Mouse (Mus musculus) neural tube, embryonic 13.5 days (tissue): ENCODE results near the gene Cyp27a1. TPM values are rescaled to one million over a fixed set of nuclear protein-coding genes. Genes with fewer than 3 reads are reported as not detected.

Experiments used
- ATAC-seq: fragments of 200-750 bp; cut with Nextera tagmentation; 2 replicates; pipeline ENCODE4 v1.8.0; 2017; ENCODE audit warnings: low read depth, mild to moderate bottlenecking, moderate TSS enrichment, moderate library complexity
- H3K27ac ChIP-seq: fragments of 300-500 bp; sonication (generic); replicated peaks from 2 replicates; pipeline ENCODE4 v1.5.1; 2015; ENCODE audit warnings: moderate library complexity, mild to moderate bottlenecking, inconsistent platforms
- H3K27me3 ChIP-seq: fragments of 300-500 bp; sonication (generic); 2 replicates; pipeline ENCODE4 v1.6.1; 2015; ENCODE audit warnings: mild to moderate bottlenecking, inconsistent platforms
- H3K36me3 ChIP-seq: fragments of 300-500 bp; sonication (generic); 2 replicates; pipeline ENCODE4 v1.6.1; 2015; ENCODE audit warnings: mild to moderate bottlenecking, inconsistent platforms
- H3K4me1 ChIP-seq: fragments of 300-500 bp; sonication (generic); replicated peaks from 2 replicates; pipeline ENCODE4 v1.6.1; 2015; ENCODE audit warnings: inconsistent platforms
- H3K4me2 ChIP-seq: fragments of 300-500 bp; sonication (generic); 2 replicates; pipeline ENCODE4 v1.6.1; 2015; ENCODE audit warnings: inconsistent platforms, mild to moderate bottlenecking, moderate library complexity
- H3K4me3 ChIP-seq: fragments of 300-500 bp; sonication (generic); 2 replicates; pipeline ENCODE4 v1.5.1; 2015; ENCODE audit warnings: mild to moderate bottlenecking, inconsistent platforms
- H3K9ac ChIP-seq: fragments of 300-500 bp; sonication (generic); 2 replicates; pipeline ENCODE4 v1.6.1; 2015; ENCODE audit warnings: moderate library complexity, mild to moderate bottlenecking, inconsistent platforms
- H3K9me3 ChIP-seq: fragments of 300-500 bp; sonication (generic); 2 replicates; pipeline ENCODE4 v1.6.1; 2016; ENCODE audit warnings: inconsistent platforms
- whole genome bisulfite sequencing: fragments of 180-500 bp; shearing (Covaris S2); methylation state at CpG from one replicate; pipeline ENCODE4 v1.1.7; 2015; 5-methylcytosine and 5-hydroxymethylcytosine counted together
- polyA plus RNA-seq: library from polyadenylated mRNA; unstranded; fragments of >200 nt; fragmentation: Nextera tagmentation; extraction: Ambion mirVana; gene quantifications from 2 replicates; pipeline ENCODE4 v1.2.1, GENCODE M21; 2015

Cyp27a1 gene
- polyA plus RNA-seq, 1 experiment from 2014 or later = 4.0 TPM

DNA sequence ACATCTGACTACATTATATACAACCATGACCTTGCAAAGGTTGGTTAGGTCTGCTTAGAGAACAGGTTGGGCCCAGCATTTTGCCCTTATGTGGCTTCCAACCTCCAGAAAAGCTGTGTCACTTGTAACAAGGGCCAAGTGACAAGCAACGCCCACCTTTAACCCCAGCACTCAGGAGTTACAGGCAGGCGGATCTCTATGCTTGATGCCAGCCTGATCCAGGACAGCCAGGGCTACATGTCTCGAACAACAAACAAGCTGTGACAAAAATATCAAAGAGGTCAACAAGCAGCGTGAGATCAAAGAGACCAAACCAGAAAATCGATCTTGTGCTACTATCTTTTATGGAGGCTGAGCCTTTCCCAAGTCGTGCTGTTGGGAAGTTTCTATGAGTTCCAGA, 8.3 kb downstream of the Cyp27a1 start:
- no peak overlapping the region for H3K27ac ChIP-seq
- H3K4me2 ChIP-seq = no peak overlapping the region
- ATAC-seq = no peak
- 78% methylated on average over 6 of the region's 6 CpGs for WGBS
- H3K9ac ChIP-seq = no peak overlapping the region
- no peaks in the 10 kb centered on the region for H3K9me3 ChIP-seq
- no peaks in the 10 kb centered on the region for H3K36me3 ChIP-seq
- no peaks in the 10 kb centered on the region for H3K4me1 ChIP-seq
- no peak overlapping the region for H3K4me3 ChIP-seq
- no peaks in the 10 kb centered on the region for H3K27me3 ChIP-seq

DNA sequence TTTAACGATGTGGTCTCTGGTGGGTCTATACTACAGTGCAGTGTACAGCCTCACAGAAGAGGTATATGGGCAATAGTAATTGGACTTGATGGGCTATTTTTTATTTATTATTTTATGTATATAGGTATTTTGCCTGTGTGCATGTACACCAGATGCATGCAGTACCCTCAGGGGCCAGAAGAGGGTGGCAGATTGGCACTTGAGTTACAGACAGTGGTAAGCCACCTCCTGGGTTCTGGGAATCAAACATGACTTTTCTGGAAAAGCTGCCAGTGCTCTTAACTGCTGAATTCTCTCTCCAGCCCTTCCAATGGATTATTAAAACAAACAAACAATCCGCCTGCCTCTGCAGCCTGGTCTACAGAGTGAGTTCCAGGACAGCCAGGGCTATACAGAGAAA, 10.4 kb downstream of the Cyp27a1 start:
- Histone ChIP-seq H3K27ac (no peak overlapping the region), H3K27me3 (no peaks in the 10 kb centered on the region), H3K4me3 (no peak overlapping the region), H3K4me1 (no peaks in the 10 kb centered on the region), H3K9ac (no peak overlapping the region), H3K36me3 (no peaks in the 10 kb centered on the region), H3K4me2 (no peak overlapping the region), H3K9me3 (no peaks in the 10 kb centered on the region)
- no peak for ATAC-seq
- 66% methylated on average over 2 of the region's 2 CpGs for WGBS

DNA sequence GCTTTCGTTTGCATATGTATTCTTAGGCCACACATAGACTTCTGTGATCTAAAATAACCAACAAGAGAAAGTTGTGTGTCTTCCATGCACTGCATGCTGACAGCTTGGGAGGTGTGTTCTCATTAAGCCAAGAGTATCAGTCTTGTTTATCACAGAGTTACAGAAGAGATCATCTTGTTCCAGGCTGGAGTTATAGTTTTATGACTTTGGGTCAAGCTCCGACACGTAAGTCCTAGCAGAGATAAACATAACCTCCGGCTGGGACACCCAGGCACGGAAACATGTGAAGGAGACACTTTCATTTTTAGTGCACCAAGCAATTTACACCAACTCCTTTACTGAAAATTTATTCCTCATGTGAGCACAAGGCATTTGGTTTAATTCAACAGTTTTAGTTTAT, 12.7 kb downstream of the Cyp27a1 start:
- Histone ChIP-seq H3K27me3 (no peaks in the 10 kb centered on the region), H3K4me3 (no peak overlapping the region), H3K4me2 (no peak overlapping the region), H3K9me3 (no peaks in the 10 kb centered on the region), H3K27ac (no peak overlapping the region), H3K36me3 (no peaks in the 10 kb centered on the region), H3K4me1 (no peaks in the 10 kb centered on the region), H3K9ac (no peak overlapping the region)
- ATAC-seq = no peak
- WGBS = 78% methylated on average over 5 of the region's 5 CpGs

DNA sequence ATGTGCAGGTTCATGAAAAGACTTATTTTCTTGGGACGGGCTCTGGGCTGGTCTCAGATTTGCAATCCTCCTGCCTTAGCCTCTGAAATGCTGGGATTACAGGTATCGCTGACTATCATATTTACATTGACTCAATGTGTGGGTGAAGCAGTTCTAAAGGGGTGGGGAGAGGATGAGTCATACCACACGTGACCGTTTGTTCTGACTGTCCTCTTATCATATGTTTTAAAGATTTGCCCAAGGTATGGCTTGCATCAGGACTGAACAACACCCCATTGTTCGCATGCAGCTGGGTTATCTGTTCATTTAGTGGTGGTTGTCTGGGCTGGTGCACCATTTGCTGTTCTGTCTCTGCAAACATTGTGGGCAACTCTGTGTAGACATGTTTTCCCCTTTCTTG, 13.3 kb downstream of the Cyp27a1 start:
- WGBS = 84% methylated on average over 5 of the region's 5 CpGs
- H3K9me3 ChIP-seq = no peaks in the 10 kb centered on the region
- H3K27ac ChIP-seq = no peak overlapping the region
- H3K27me3 ChIP-seq = no peaks in the 10 kb centered on the region
- H3K9ac ChIP-seq = no peak overlapping the region
- H3K4me2 ChIP-seq = no peak overlapping the region
- H3K4me3 ChIP-seq = no peak overlapping the region
- no peaks in the 10 kb centered on the region for H3K36me3 ChIP-seq
- no peaks in the 10 kb centered on the region for H3K4me1 ChIP-seq
- no peak for ATAC-seq

DNA sequence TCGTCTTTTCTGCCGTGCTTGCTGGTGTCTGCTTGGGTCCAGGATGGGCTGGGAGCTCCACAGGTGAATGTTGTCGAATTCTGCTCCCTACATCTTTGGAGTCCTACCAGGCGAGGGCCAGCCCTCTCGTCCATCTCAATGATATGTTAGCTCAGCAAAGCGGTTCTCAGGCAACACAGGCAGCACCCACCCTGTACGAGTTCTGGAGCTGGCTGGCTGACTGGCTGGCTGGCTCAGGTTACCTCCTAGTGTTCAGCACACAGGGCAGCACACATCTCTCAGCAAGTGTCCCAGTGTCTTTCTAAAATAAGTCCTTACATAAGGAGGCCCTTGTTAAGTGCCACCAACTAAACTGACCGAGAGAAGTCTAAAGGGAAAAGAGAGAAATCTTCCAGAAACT, 15.1 kb downstream of the Cyp27a1 start:
- Histone ChIP-seq H3K4me3 (no peak overlapping the region), H3K36me3 (no peaks in the 10 kb centered on the region), H3K4me2 (no peak overlapping the region), H3K27ac (no peak overlapping the region), H3K9me3 (no peaks in the 10 kb centered on the region), H3K4me1 (no peaks in the 10 kb centered on the region), H3K27me3 (no peaks in the 10 kb centered on the region), H3K9ac (no peak overlapping the region)
- WGBS = 80% methylated on average over 8 of the region's 8 CpGs
- no peak for ATAC-seq

DNA sequence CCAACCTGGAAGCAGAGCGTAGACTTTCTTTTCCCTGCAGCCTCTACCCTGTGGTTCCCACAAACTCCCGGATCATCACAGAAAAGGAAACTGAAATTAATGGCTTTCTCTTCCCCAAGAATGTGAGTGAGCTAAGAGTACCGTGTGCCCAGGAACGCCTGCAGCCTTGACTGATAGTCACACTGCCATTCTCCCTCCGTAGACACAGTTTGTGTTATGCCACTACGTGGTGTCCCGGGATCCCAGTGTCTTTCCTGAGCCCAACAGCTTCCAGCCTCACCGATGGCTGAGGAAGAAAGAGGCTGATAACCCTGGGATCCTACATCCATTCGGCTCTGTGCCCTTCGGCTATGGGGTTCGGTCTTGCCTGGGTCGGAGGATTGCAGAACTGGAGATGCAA, 23.6 kb downstream of the Cyp27a1 start:
- H3K27ac ChIP-seq = no peak overlapping the region
- no peak overlapping the region for H3K4me3 ChIP-seq
- whole genome bisulfite sequencing = 90% methylated on average over 12 of the region's 12 CpGs
- no peaks in the 10 kb centered on the region for H3K4me1 ChIP-seq
- H3K36me3 ChIP-seq = no peaks in the 10 kb centered on the region
- H3K27me3 ChIP-seq = no peaks in the 10 kb centered on the region
- H3K9me3 ChIP-seq = no peaks in the 10 kb centered on the region
- H3K9ac ChIP-seq = no peak overlapping the region
- no peak overlapping the region for H3K4me2 ChIP-seq
- no peak for ATAC-seq

DNA sequence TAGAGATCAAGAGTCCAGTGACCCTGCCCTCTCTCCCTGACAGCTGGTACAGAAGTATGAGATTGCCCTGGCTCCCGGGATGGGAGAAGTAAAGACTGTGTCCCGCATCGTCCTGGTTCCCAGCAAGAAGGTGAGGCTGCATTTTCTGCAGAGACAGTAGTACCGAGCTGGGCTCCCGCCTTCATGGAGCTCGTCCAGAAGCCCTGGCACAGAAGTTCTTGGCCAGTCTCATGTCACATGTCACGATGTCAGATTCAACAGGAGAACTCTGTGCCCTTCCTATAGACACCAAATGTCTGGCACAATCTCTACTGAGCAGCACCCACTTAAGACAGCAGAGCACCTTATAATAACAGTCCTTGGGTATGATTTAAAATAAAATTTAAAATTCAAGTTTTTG, 24.1 kb downstream of the Cyp27a1 start:
- ATAC-seq = no peak
- 89% methylated on average over 7 of the region's 7 CpGs for WGBS
- no peaks in the 10 kb centered on the region for H3K4me1 ChIP-seq

DNA sequence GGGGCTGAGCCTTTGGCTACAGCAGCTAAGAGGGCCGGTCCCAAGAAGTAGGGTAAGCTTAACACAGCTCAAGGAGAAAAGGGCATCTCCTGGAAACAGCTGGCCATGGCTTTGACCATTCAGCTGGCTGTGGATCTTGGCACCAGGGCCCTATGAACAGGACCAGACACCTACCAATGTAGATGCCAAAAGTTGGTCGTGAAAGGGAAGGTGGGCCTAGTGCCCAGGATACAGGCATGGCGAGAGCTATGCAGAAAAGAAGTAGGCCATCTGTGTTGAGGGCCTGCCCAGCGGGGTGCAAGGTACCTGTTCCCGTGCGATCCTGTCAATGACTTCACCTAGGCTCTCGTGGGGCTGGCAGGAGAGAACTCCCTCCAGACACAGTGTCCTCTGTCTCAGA, 27.5 kb downstream of the Cyp27a1 start:
- no peak overlapping the region for H3K4me3 ChIP-seq
- H3K9me3 ChIP-seq = no peaks in the 10 kb centered on the region
- H3K4me1 ChIP-seq = no peaks in the 10 kb centered on the region
- no peak overlapping the region for H3K27ac ChIP-seq
- no peak overlapping the region for H3K9ac ChIP-seq
- H3K36me3 ChIP-seq = no peaks in the 10 kb centered on the region
- 78% methylated on average over 7 of the region's 7 CpGs for WGBS
- no peak for ATAC-seq
- no peak overlapping the region for H3K4me2 ChIP-seq
- H3K27me3 ChIP-seq = no peaks in the 10 kb centered on the region

More for the DNA sequence above, 24.1 kb downstream of the Cyp27a1 start:
- no peak overlapping the region for H3K4me3 ChIP-seq
- no peak overlapping the region for H3K9ac ChIP-seq
- no peaks in the 10 kb centered on the region for H3K9me3 ChIP-seq
- H3K27me3 ChIP-seq = no peaks in the 10 kb centered on the region
- no peaks in the 10 kb centered on the region for H3K36me3 ChIP-seq
- H3K4me2 ChIP-seq = no peak overlapping the region
- H3K27ac ChIP-seq = no peak overlapping the region

DNA sequence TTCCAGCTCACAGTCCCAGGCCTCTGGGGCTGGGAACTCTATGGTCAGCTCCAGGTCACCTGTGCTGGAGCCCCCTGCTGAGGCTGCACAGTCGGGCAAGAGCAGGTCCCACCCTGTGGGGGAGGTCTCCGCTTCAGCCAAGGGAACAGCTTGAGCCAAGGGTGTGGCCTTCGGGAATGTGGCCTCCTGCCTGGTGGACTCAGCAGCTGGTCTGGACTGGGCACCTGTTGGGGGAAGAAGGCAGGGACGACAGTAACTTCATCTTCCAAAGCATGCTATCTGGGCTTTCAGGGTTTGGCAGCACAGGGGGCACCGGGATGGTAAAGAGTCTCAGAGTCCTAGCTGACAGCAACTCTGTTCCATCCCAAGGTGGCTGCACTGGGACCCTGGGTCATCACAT, 34.0 kb downstream of the Cyp27a1 start:
- Histone ChIP-seq H3K4me1 (peaks cover 5% of the 10 kb centered on the region; the same call in 1 of the 2 replicates), H3K36me3 (no peaks in the 10 kb centered on the region), H3K9me3 (no peaks in the 10 kb centered on the region), H3K4me2 (no peak overlapping the region), H3K27ac (no peak overlapping the region), H3K4me3 (no peak overlapping the region), H3K9ac (no peak overlapping the region), H3K27me3 (peaks cover 24% of the 10 kb centered on the region)
- ATAC-seq = no peak
- 78% methylated on average over 5 of the region's 5 CpGs for WGBS

DNA sequence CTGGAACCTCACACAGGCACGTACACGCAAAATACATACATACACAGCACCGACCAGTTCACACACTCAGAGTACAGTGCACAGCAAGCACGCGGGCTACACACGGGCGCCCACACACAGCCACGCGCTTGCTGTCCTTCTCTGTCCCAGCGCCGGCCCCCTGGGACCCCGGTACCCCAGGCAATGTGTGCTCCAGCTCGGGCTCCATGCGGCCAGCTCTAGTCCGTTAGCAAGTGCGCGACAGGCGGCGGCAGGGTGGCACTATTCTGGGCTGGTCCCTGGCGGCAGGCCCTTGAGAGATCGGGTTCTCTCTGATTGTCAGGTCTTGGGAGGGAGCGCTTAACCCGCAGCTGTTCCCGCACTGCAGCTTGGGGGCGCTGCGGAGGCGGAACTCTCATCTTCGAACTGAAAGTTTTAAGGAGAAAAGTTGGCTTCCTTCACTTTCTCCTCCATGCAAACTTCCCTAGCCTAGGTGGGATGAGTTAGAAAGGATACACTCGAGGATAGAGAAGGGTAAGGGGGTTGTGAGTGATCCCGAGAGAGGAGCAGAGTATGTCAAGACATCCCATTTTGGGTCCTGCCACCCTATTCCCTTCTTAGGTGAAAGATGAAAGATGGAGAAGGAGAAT, 35.4 kb downstream of the Cyp27a1 start, which contains the start of gene Prkag3:
Gene Prkag3 (minus strand): TSS at position 579 of the 629 bp plus-strand sequence.
- peak within 1 kb of the TSS; percentile 48 for H3K4me2 ChIP-seq
- H3K27ac ChIP-seq = no peak within 1 kb of the TSS
- peak within 1 kb of the TSS; percentile 39; the same call in 1 of the 2 replicates for H3K9ac ChIP-seq
- H3K9me3 ChIP-seq = no peaks in the 10 kb centered on the region
- H3K4me1 ChIP-seq = peaks cover 5% of the 10 kb centered on the region; the same call in 1 of the 2 replicates
- H3K4me3 ChIP-seq = peak within 1 kb of the TSS; percentile 2; the same call in 1 of the 2 replicates
- ATAC-seq = no peak
- 13% methylated on average over 30 of the region's 30 CpGs for WGBS
- H3K36me3 ChIP-seq = no peaks in the 10 kb centered on the region
- peaks cover 24% of the 10 kb centered on the region for H3K27me3 ChIP-seq

DNA sequence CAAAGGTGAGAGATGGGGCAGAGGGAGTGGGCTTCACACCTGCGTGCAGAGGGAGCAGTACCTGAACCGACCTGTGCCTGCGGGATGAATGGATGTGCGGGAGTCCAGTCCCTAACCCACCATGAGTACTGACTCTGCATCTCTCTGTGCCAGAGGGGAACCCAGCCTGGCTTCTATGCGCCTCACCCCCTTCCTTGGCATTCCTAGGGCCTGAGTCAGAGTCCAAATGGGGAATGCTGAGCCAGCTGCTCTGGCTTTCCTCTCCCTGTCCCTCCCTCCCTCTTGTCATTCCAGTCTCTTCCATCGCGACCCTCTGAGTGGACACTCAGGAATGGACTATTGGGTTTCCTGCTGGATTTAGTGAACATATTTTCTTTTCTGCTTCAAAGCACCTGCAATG, 35.9 kb downstream of the Cyp27a1 start:
- 76% methylated on average over 7 of the region's 7 CpGs for WGBS
- H3K4me3 ChIP-seq = no peak overlapping the region
- ATAC-seq = no peak
- H3K27me3 ChIP-seq = peaks cover 24% of the 10 kb centered on the region
- no peaks in the 10 kb centered on the region for H3K36me3 ChIP-seq
- peaks cover 5% of the 10 kb centered on the region; the same call in 1 of the 2 replicates for H3K4me1 ChIP-seq
- H3K9ac ChIP-seq = no peak overlapping the region
- no peak overlapping the region for H3K4me2 ChIP-seq
- H3K9me3 ChIP-seq = no peaks in the 10 kb centered on the region
- no peak overlapping the region for H3K27ac ChIP-seq

DNA sequence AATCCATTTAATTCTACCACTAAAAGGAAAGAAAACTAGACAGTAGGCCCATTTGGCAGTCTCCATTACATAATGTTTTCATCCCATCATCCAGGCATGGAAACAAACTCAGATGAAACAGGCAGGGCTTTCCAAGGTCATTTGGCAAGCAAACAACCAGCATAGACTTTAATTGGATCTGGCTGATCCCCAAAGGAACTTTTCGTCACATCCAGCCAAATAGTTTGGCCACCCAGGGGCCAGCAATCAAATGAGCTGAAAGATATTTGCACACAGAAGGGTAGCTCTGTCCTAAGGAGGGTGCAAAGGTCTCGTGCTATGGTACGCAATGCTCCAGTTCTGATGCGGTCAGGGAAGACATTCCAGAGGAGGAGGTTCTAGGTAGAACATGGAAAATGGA, 37.3 kb downstream of the Cyp27a1 start:
- H3K4me3 ChIP-seq = no peak overlapping the region
- no peaks in the 10 kb centered on the region for H3K36me3 ChIP-seq
- H3K9me3 ChIP-seq = no peaks in the 10 kb centered on the region
- 84% methylated on average over 4 of the region's 4 CpGs for WGBS
- no peak overlapping the region for H3K4me2 ChIP-seq
- no peak overlapping the region for H3K27ac ChIP-seq
- no peak overlapping the region for H3K9ac ChIP-seq
- peaks cover 5% of the 10 kb centered on the region; the same call in 1 of the 2 replicates for H3K4me1 ChIP-seq
- H3K27me3 ChIP-seq = peaks cover 24% of the 10 kb centered on the region
- ATAC-seq = no peak

DNA sequence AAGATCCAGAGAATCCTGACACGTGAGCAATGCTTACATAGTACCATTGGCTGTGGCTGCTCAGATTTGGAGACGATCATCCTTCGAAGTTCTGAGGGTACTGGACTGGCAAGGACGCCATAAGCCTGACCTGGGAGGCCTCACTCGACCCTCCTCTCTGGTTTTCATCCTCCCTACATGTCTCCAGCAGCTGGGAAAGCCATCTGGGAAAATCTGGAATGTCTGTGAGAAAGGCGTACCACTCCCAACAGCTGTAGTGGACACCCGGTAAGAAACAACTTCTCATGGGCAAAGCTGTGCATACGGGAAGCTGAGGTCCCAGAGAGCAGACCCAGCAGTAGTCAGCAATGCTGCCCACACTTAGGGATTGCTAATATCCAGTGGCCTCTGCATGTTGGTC, 38.8 kb downstream of the Cyp27a1 start:
- 83% methylated on average over 8 of the region's 8 CpGs for WGBS
- Histone ChIP-seq H3K9me3 (no peaks in the 10 kb centered on the region), H3K4me1 (peaks cover 5% of the 10 kb centered on the region; the same call in 1 of the 2 replicates), H3K9ac (no peak overlapping the region), H3K27me3 (peaks cover 21% of the 10 kb centered on the region), H3K4me2 (no peak overlapping the region), H3K27ac (no peak overlapping the region), H3K4me3 (no peak overlapping the region), H3K36me3 (no peaks in the 10 kb centered on the region)
- no peak for ATAC-seq
